Mouse (Mus musculus) cortical plate, adult 2 months (tissue): ENCODE measurements around the gene Gm15737.

Experiments
- CTCF ChIP-seq: fragments of 200-500 bp; IDR thresholded peaks from 2 replicates; pipeline ENCODE4 v1.5.1; 2011; ENCODE audit warnings: mild to moderate bottlenecking, control low read depth, low read length; ENCODE audit not compliant: insufficient read depth; ENCODE audit errors: extremely low read depth
- POLR2A ChIP-seq: fragments of 200-500 bp; IDR thresholded peaks from 2 replicates; pipeline ENCODE4 v1.6.1; 2011; ENCODE audit warnings: mild to moderate bottlenecking, low read length, control low read depth; ENCODE audit not compliant: insufficient read depth; ENCODE audit errors: extremely low read depth

DNA sequence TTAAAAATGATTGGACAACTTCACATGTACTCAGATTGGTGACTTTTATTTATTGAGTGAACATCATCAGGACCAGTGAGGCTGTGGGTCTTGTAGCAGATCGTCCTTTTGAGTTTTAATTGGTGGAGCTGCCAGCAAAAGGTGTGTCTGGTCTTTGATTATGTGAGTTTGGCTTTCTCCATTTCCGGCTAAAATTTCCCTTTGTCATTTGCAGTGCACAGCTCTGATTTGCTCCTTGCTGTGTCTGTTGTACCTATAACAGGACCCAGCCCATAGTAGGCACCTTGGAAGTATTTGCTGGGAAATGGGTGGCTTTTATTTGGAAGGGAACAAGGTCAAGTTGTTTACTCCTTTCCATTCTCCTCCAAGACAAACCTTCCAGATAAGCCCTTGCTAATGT is 25.7 kb upstream of the Gm15737 start:
- TF ChIP-seq CTCF = no peak
- TF ChIP-seq POLR2A = no peak
